Mouse (Mus musculus): ENCODE data around the gene Jmjd8. TPM values are rescaled to one million over a fixed set of nuclear protein-coding genes. Genes with fewer than 3 reads are reported as not detected.

Jmjd8 gene
- total RNA-seq, 2 experiments from 2014 or later, result 59.1 to 59.6 TPM

Small RNA genes lying within 50 kb of the gene (microRNA-seq; reads per million reads assigned to microRNA genes)
- 2.7 to 3.2 reads per million in 2 experiments for gene Mir3082
- gene Mir6966, result 1.6 to 3.4 reads per million in 2 experiments

Other genes starting within 250 kb of the Jmjd8 start
- 10 to 100 TPM; 22.1 to 23.4 TPM for gene Lmf1, start 249.8 kb upstream of the Jmjd8 start, total RNA-seq (2021)
- gene Gng13, start 111.7 kb upstream of the Jmjd8 start, total RNA-seq (2021), result 100 to 1,000 TPM; 125 to 154 TPM
- 1 to 10 TPM; 1.9 to 4.3 TPM for gene Chtf18, start 101.4 kb upstream of the Jmjd8 start, total RNA-seq (2021)
- gene Rpusd1, start 101.2 kb upstream of the Jmjd8 start, total RNA-seq (2021), result 10 to 100 TPM; 34.2 to 35.5 TPM
- gene Mslnl, start 92.8 kb upstream of the Jmjd8 start, total RNA-seq (2021), result not detected
- gene Msln, start 74.5 kb upstream of the Jmjd8 start, total RNA-seq (2021), result 1 to 10 TPM; 6.2 to 6.5 TPM
- 10 to 100 TPM; 28.8 to 32.8 TPM for gene Narfl, start 55.1 kb upstream of the Jmjd8 start, total RNA-seq (2021)
- 100 to 1,000 TPM; 127 to 140 TPM for gene Haghl, start 43.2 kb upstream of the Jmjd8 start, total RNA-seq (2021)
- gene Ccdc78, start 42.3 kb upstream of the Jmjd8 start, total RNA-seq (2021), result not detected
- 10 to 100 TPM; 82.7 to 87.4 TPM for gene Fam173a, start 36.0 kb upstream of the Jmjd8 start, total RNA-seq (2021)
- not detected for gene AC134908.4, start 33.2 kb upstream of the Jmjd8 start, total RNA-seq (2021)
- gene Metrn, start 31.7 kb upstream of the Jmjd8 start, total RNA-seq (2021), result 10 to 100 TPM; 73.5 to 84.2 TPM
- 100 to 1,000 TPM; 460 to 479 TPM for gene Fbxl16, start 19.8 kb upstream of the Jmjd8 start, total RNA-seq (2021)
- gene Wdr24, start 5.2 kb upstream of the Jmjd8 start, total RNA-seq (2021), result 10 to 100 TPM; 22.3 to 23.3 TPM
- 100 to 1,000 TPM; 160 to 166 TPM for gene Stub1, start 4.5 kb downstream of the Jmjd8 start, total RNA-seq (2021)
- 10 to 100 TPM; 85.8 to 89.7 TPM for gene Rhbdl1, start 8.4 kb downstream of the Jmjd8 start, total RNA-seq (2021)
- 10 to 100 TPM; 29.0 to 29.5 TPM for gene Gm20683, start 12.9 kb downstream of the Jmjd8 start, total RNA-seq (2021)
- gene Rhot2, start 16.0 kb downstream of the Jmjd8 start, total RNA-seq (2021), result 10 to 100 TPM; 81.9 to 84.9 TPM
- 10 to 100 TPM; 34.2 to 37.9 TPM for gene Wdr90, start 32.6 kb downstream of the Jmjd8 start, total RNA-seq (2021)
- gene Mcrip2, start 39.9 kb downstream of the Jmjd8 start, total RNA-seq (2021), result 10 to 100 TPM; 25.5 to 31.6 TPM
- 10 to 100 TPM; 37.6 to 40.3 TPM for gene Mettl26, start 46.2 kb downstream of the Jmjd8 start, total RNA-seq (2021)
- gene Wfikkn1, start 52.0 kb downstream of the Jmjd8 start, total RNA-seq (2021), result 1 to 10 TPM; 1.1 to 1.8 TPM
- 10 to 100 TPM; 53.7 to 57.3 TPM for gene Rab40c, start 90.9 kb downstream of the Jmjd8 start, total RNA-seq (2021)
- 100 to 1,000 TPM; 138 to 145 TPM for gene Pigq, start 116.1 kb downstream of the Jmjd8 start, total RNA-seq (2021)
- gene Nhlrc4, start 116.1 kb downstream of the Jmjd8 start, total RNA-seq (2021), result not detected
- under 1 TPM in 1 of 2 experiments, not detected in 1; 0.13 TPM for gene A930017K11Rik, start 123.7 kb downstream of the Jmjd8 start, total RNA-seq (2021)
- 10 to 100 TPM; 46.5 to 50.0 TPM for gene Capn15, start 156.9 kb downstream of the Jmjd8 start, total RNA-seq (2021)
- 10 to 100 TPM; 80.5 to 85.2 TPM for gene Rab11fip3, start 240.7 kb downstream of the Jmjd8 start, total RNA-seq (2021)